Mouse (Mus musculus): ENCODE data around the gene Adcyap1r1.

Adcyap1r1 gene

GRCm38 (mm10) chr6:55501061-55501460 lies 49.3 kb downstream of the Adcyap1r1 start:
- no peak for DNase-seq (ENCODE audit: low spot score in 2 of 2)

GRCm38 (mm10) chr6:55502309-55502708 lies 50.5 kb downstream of the Adcyap1r1 start:
- DNase-seq (ENCODE audit: low spot score in 2 of 2) = no peak

- DNase-seq (ENCODE audit: low spot score in 2 of 2) = peak in 1 of 2 experiments; percentile 72
Observed at GRCm38 (mm10) chr6:55504797-55505488, 53.2 kb downstream of the Adcyap1r1 start.

- DNase-seq (ENCODE audit: low spot score in 2 of 2) = no peak
Observed at GRCm38 (mm10) chr6:55506519-55506918, 54.7 kb downstream of the Adcyap1r1 start.

- DNase-seq (ENCODE audit: low spot score in 2 of 2) = no peak
Observed at GRCm38 (mm10) chr6:55509130-55509870, 57.5 kb downstream of the Adcyap1r1 start.

GRCm38 (mm10) chr6:55511212-55512065 lies 59.7 kb downstream of the Adcyap1r1 start:
- peak in 1 of 2 experiments; percentile 85 for DNase-seq (ENCODE audit: low spot score in 2 of 2)

GRCm38 (mm10) chr6:55512066-55512703 lies 60.4 kb downstream of the Adcyap1r1 start:
- no peak for DNase-seq (ENCODE audit: low spot score in 2 of 2)

- no peak for DNase-seq (ENCODE audit: low spot score in 2 of 2)
Observed at GRCm38 (mm10) chr6:55513477-55513876, 61.7 kb downstream of the Adcyap1r1 start.

GRCm38 (mm10) chr6:55519605-55520201 lies 67.9 kb downstream of the Adcyap1r1 start:
- peak; percentile 53 to 88 for DNase-seq (ENCODE audit: low spot score in 2 of 2)

- peak in 1 of 2 experiments; percentile 86 for DNase-seq (ENCODE audit: low spot score in 2 of 2)
Observed at GRCm38 (mm10) chr6:55520237-55521095, 68.7 kb downstream of the Adcyap1r1 start.

- no peak for DNase-seq (ENCODE audit: low spot score in 2 of 2)
Observed at GRCm38 (mm10) chr6:55536469-55536868, 84.7 kb downstream of the Adcyap1r1 start.

- peak in 1 of 2 experiments; percentile 47 for DNase-seq (ENCODE audit: low spot score in 2 of 2)
Observed at GRCm38 (mm10) chr6:55539196-55539595, 87.4 kb downstream of the Adcyap1r1 start.

- DNase-seq (ENCODE audit: low spot score in 2 of 2) = no peak
Observed at GRCm38 (mm10) chr6:55542359-55542758, 90.6 kb downstream of the Adcyap1r1 start.

- no peak for DNase-seq (ENCODE audit: low spot score in 2 of 2)
Observed at GRCm38 (mm10) chr6:55543345-55543744, 91.6 kb downstream of the Adcyap1r1 start.

- peak in 1 of 2 experiments; percentile 56 for DNase-seq (ENCODE audit: low spot score in 2 of 2)
Observed at GRCm38 (mm10) chr6:55549211-55549610, 97.4 kb downstream of the Adcyap1r1 start.

GRCm38 (mm10) chr6:55550926-55551325 lies 99.1 kb downstream of the Adcyap1r1 start:
- peak in 1 of 2 experiments; percentile 55 for DNase-seq (ENCODE audit: low spot score in 2 of 2)
